Mouse (Mus musculus) MEL (cell line): Measurements from ENCODE around the gene 4930404N11Rik.

Experiments
- CTCF ChIP-seq, 3 experiments: IDR thresholded peaks in 2 of 3; conservative IDR thresholded peaks in 1 of 3; 2 replicates each; pipeline ENCODE4 v1.5.1; 2011 to 2012; ENCODE audit warnings: low read length in 3 of 3, low read depth in 2 of 3, mild to moderate bottlenecking in 2 of 3, improper control_type of control experiment in 1 of 3, inconsistent platforms in 1 of 3, mixed read lengths in 1 of 3, moderate library complexity in 1 of 3; ENCODE audit not compliant: control insufficient read depth in 1 of 3, insufficient read depth in 1 of 3, poor library complexity in 1 of 3, severe bottlenecking in 1 of 3
- ELF1 ChIP-seq: IDR thresholded peaks from 2 replicates; pipeline ENCODE4 v1.6.1; 2014; ENCODE audit warnings: low read depth, mild to moderate bottlenecking, inconsistent platforms, low read length, improper control_type of control experiment, moderate library complexity
- MAX ChIP-seq: IDR thresholded peaks from 2 replicates; pipeline ENCODE4 v1.6.1; 2011; ENCODE audit warnings: low read length, improper control_type of control experiment
- MXI1 ChIP-seq: IDR thresholded peaks from 2 replicates; pipeline ENCODE4 v1.6.1; 2011; ENCODE audit warnings: mild to moderate bottlenecking, low read depth, low read length, improper control_type of control experiment
- POLR2A ChIP-seq, 2 experiments: IDR thresholded peaks; 2 replicates each; pipeline ENCODE4 v1.6.1; 2011 to 2012; ENCODE audit warnings: low read length in 2 of 2, mild to moderate bottlenecking in 2 of 2, control low read depth in 1 of 2, improper control_type of control experiment in 1 of 2, low read depth in 1 of 2, moderate library complexity in 1 of 2; ENCODE audit not compliant: control insufficient read depth in 1 of 2, insufficient read depth in 1 of 2, poor library complexity in 1 of 2
- RCOR1 ChIP-seq: IDR thresholded peaks from 2 replicates; pipeline ENCODE4 v1.6.1; 2012; ENCODE audit warnings: low read depth, mild to moderate bottlenecking, inconsistent platforms, low read length, improper control_type of control experiment
- USF1 ChIP-seq: IDR thresholded peaks from 2 replicates; pipeline ENCODE4 v1.6.1; 2014; ENCODE audit warnings: low read depth, mild to moderate bottlenecking, inconsistent platforms, low read length, improper control_type of control experiment, moderate library complexity
- ZC3H11A ChIP-seq: IDR thresholded peaks from 2 replicates; pipeline ENCODE4 v1.6.1; 2012; ENCODE audit warnings: low read depth, mild to moderate bottlenecking, inconsistent platforms, low read length, improper control_type of control experiment
- ZMIZ1 ChIP-seq: IDR thresholded peaks from 2 replicates; pipeline ENCODE4 v1.6.1; 2012; ENCODE audit warnings: low read depth, mild to moderate bottlenecking, inconsistent platforms, low read length, improper control_type of control experiment, moderate library complexity
- ZNF384 ChIP-seq: IDR thresholded peaks from 2 replicates; pipeline ENCODE4 v1.6.1; 2012; ENCODE audit warnings: low read depth, mild to moderate bottlenecking, inconsistent platforms, low read length, improper control_type of control experiment

GRCm38 (mm10) chr10:81351678-81352291, 13.8 kb downstream of the 4930404N11Rik start:
- TF ChIP-seq CTCF (IDR thresholded peaks at IDR 0.05 in 2 of 3, conservative IDR thresholded peaks at IDR 0.05 in 1 of 3; ENCODE audit: control insufficient read depth in 1 of 3, insufficient read depth in 1 of 3, low read depth in 2 of 3, low read length in 3 of 3, poor library complexity in 1 of 3, severe bottlenecking in 1 of 3): no peak
- no peak for TF ChIP-seq ZC3H11A
- peak in 1 of 2 experiments; percentile 71; a peak in 2 of 4 replicates for TF ChIP-seq POLR2A (IDR thresholded peaks at IDR 0.05; ENCODE audit: control insufficient read depth in 1 of 2, insufficient read depth in 1 of 2, low read depth in 1 of 2, low read length in 2 of 2, poor library complexity in 1 of 2)
- no peak for TF ChIP-seq ZNF384
- TF ChIP-seq MXI1: peak; percentile 94
- no peak for TF ChIP-seq ZMIZ1
- peak; percentile 93 for TF ChIP-seq MAX
- TF ChIP-seq RCOR1: peak; percentile 16; the same call in 1 of the 2 replicates
- peak; percentile 39; the same call in 1 of the 2 replicates for TF ChIP-seq USF1
- TF ChIP-seq ELF1: 0 out of 2 replicates have a peak, but pooled peaks have one; percentile 25
